Mouse (Mus musculus): ENCODE measurements at regions not wholly inside any gene's neighbourhood (a gene's known extent, or its start where the extent isn't known, plus 50 kb on each side); places are given as distances from the start of the nearest gene placed in this dataset.

GRCm38 (mm10) chr17:67569865-67570264, 62.7 kb downstream of the Lrrc30 start:
- peaks cover 11% of the 10 kb centered on the region for H3K27me3 ChIP-seq
- CTCF ChIA-PET: no interaction called here
- no peak for TF ChIP-seq CTCF (IDR thresholded peaks at IDR 0.05)
- ATAC-seq (no peak), DNase-seq (ENCODE audit: low read depth, low spot score) (no peak)
- in situ Hi-C loops (cut with MboI; ENCODE audit: low pct_unique_long_range_greater_than_20kb): loop anchor here (10.0 kb wide), 1 partner anchor 205 kb away; no protein-coding TSS in a partner anchor
- POLR2A ChIA-PET: no interaction called here

GRCm38 (mm10) chr17:67566216-67566615, 66.3 kb downstream of the Lrrc30 start:
- DNase-seq (ENCODE audit: low read depth, low spot score) (no peak), ATAC-seq (no peak)
- CTCF ChIA-PET: no interaction called here

GRCm38 (mm10) chr17:67565746-67566145, 66.8 kb downstream of the Lrrc30 start:
- TF ChIP-seq CTCF (IDR thresholded peaks at IDR 0.05): no peak
- in situ Hi-C loops (cut with MboI; ENCODE audit: low pct_unique_long_range_greater_than_20kb): no loop called here
- peaks cover 3% of the 10 kb centered on the region for H3K27me3 ChIP-seq
- DNase-seq (ENCODE audit: low read depth, low spot score) (no peak), ATAC-seq (no peak)
- POLR2A ChIA-PET: interaction anchor here (0.6 kb wide), 1 partner anchor 757 kb away, joined by 3 read pairs; no protein-coding TSS in a partner anchor
- CTCF ChIA-PET: interaction anchor here (1.0 kb wide), 1 partner anchor 19 kb away, joined by 3 read pairs; no protein-coding TSS in a partner anchor

More at GRCm38 (mm10) chr17:67566216-67566615, 66.3 kb downstream of the Lrrc30 start:
- POLR2A ChIA-PET: interaction anchor here (0.6 kb wide), 1 partner anchor 758 kb away, joined by 3 read pairs; no protein-coding TSS in a partner anchor
- H3K27me3 ChIP-seq: peaks cover 3% of the 10 kb centered on the region
- in situ Hi-C loops (cut with MboI; ENCODE audit: low pct_unique_long_range_greater_than_20kb): no loop called here
- no peak for TF ChIP-seq CTCF (IDR thresholded peaks at IDR 0.05)

DNA sequence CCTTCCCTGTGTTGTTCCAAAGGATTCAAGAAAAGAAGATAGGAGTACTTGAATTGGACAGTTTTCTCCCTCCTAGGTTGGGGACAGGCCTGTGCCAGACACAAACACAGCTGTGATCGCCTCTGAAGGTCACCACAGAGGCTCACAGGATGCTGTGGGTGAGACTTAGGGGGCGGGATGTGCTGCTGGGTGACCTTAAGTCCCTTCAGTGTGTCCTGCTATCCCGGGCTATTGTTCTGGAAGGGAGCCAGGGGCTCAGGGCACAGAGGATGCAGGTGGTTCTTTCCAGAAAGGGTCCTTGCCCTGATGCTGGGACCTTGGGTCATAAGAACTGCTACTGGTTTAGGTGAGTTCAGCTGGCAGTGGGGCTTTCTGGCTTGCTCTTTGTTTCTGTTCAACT, 67.7 kb downstream of the Lrrc30 start:
- no peak for DNase-seq (ENCODE audit: low read depth, low spot score)
- H3K27me3 ChIP-seq: peaks cover 3% of the 10 kb centered on the region
- CTCF ChIA-PET: interaction anchor here (1.0 kb wide), 1 partner anchor 20 kb away, joined by 3 read pairs; no protein-coding TSS in a partner anchor
- ATAC-seq: no peak
- in situ Hi-C loops (cut with MboI; ENCODE audit: low pct_unique_long_range_greater_than_20kb): no loop called here
- no peak for TF ChIP-seq CTCF (IDR thresholded peaks at IDR 0.05)
- POLR2A ChIA-PET: no interaction called here

DNA sequence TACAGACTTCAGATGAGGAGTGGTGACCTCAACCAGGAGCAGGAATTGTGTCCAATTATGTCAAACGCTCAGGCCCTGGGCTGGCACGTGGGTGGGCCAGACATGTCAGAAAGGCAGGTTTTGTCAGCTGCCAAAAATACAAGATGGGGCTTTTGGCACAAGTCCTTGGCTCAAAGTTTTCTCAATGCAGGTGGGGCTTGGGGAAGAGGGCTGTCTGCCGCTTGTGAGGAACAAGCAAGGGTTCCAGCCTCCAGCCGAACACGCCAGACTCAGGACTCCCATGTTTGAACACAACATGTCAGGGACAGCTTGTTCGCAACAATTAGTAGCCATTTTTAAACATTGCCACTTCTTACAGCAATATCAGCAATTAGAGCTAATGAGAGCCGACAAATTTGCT, 69.5 kb downstream of the Lrrc30 start:
- DNase-seq (ENCODE audit: low read depth, low spot score) (no peak), ATAC-seq (no peak)
- TF ChIP-seq CTCF (IDR thresholded peaks at IDR 0.05): no peak
- peaks cover 3% of the 10 kb centered on the region for H3K27me3 ChIP-seq
- in situ Hi-C loops (cut with MboI; ENCODE audit: low pct_unique_long_range_greater_than_20kb): no loop called here
- CTCF ChIA-PET: no interaction called here
- POLR2A ChIA-PET: no interaction called here

- ATAC-seq (no peak), DNase-seq (ENCODE audit: low read depth, low spot score) (no peak)
- ChIA-PET POLR2A (no interaction called here), CTCF (interaction anchor here (1.3 kb wide), 1 partner anchor 11 kb away, joined by 3 read pairs; no protein-coding TSS in a partner anchor)
- in situ Hi-C loops (cut with MboI; ENCODE audit: low pct_unique_long_range_greater_than_20kb): no loop called here
- TF ChIP-seq CTCF (IDR thresholded peaks at IDR 0.05): no peak
- peaks cover 3% of the 10 kb centered on the region for H3K27me3 ChIP-seq
Measured at GRCm38 (mm10) chr17:67561802-67562201, 70.7 kb downstream of the Lrrc30 start.

GRCm38 (mm10) chr17:67557351-67557870, 75.1 kb downstream of the Lrrc30 start:
- TF ChIP-seq CTCF (IDR thresholded peaks at IDR 0.05): no peak
- ChIA-PET CTCF (no interaction called here), POLR2A (no interaction called here)
- ATAC-seq (no peak), DNase-seq (ENCODE audit: low read depth, low spot score) (no peak)
- in situ Hi-C loops (cut with MboI; ENCODE audit: low pct_unique_long_range_greater_than_20kb): no loop called here
- peaks cover 1% of the 10 kb centered on the region for H3K27me3 ChIP-seq

DNA sequence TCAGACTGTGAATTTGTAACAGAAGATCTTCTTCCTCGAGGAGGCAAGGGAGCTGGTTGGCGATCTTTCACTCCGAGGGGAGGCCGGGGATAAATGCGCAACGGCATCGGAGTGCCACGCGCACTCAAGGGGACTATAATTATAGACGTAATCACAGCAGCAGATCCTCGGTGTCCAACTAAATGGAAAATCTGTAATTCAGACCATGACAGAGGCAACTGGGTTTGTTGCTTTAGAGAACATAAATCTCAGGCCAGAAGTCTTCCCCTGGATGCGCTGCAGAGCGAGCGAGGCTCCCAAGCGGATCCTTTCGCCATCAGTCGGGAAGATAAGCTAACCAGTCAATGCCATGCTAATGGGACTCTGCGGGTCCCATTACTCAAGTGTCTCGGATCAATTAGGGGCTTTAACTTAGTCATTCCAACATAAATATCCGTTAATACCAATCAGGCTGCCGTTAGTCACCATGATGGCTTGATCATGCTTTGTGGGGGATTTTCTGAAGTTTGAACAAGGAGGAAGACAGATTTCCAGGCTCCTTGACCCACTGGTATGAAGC, 79.9 kb downstream of the Lrrc30 start:
- DNase-seq (ENCODE audit: low read depth, low spot score) (no peak), ATAC-seq (no peak)
- no peaks in the 10 kb centered on the region for H3K27me3 ChIP-seq
- POLR2A ChIA-PET: no interaction called here
- in situ Hi-C loops (cut with MboI; ENCODE audit: low pct_unique_long_range_greater_than_20kb): no loop called here
- CTCF ChIA-PET: no interaction called here
- TF ChIP-seq CTCF (IDR thresholded peaks at IDR 0.05): no peak

DNA sequence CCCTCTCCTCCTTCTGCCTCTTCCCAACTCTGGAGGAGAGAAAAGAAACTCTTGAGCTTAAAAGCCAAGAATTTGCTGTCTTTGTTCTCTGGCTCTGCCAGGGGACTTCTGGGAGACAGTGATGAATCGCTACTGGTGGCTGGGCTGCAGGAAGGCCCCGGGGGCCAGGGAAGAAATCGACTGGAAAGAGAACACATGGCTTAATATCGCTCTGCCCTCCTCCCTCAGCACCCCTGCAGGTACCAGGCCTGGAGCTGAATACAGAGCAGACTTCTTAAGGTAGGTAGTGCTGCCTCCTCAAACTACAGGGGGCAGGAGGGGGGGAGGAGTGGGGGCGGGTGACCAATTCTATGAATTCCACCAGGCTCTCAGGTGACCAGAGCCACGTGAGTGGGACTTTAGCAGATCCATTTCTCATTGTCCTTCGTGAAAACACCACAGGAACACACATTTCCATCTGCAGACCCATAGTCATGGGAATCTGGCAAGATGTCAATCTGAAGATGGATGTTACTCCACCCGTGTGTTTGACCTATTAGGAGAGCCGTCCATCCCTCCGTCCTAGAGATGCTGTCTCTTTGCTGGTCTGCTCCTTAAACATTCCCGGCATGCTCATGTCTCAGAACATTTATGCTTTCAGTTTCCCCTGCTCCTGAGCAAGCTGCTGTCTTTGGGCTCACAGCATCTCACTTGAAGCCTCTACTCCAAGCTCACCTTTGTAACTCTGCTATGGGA, 83.4 kb downstream of the Lrrc30 start:
- CTCF ChIA-PET: no interaction called here
- no peak for TF ChIP-seq CTCF (IDR thresholded peaks at IDR 0.05)
- DNase-seq (ENCODE audit: low read depth, low spot score) (no peak), ATAC-seq (no peak)
- POLR2A ChIA-PET: no interaction called here
- no peaks in the 10 kb centered on the region for H3K27me3 ChIP-seq
- in situ Hi-C loops (cut with MboI; ENCODE audit: low pct_unique_long_range_greater_than_20kb): no loop called here

DNA sequence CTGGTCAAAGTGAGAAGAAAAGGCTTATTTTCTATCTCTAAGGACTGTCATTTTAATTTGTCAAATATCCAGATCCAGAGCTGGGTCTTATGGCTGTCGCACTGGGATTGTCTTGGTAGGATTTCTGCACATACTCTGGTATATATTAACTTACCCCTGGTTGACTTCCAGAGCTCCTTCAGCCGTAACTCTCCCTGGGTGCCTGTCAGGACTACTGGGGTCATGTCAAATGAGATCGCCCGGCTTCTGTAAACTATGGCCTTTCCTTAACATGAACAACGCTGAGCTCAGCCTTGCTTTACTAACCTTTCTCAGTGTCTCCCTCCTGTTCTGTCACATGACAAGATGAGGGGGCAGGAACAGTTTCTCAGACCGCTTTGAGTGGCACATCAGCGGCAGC, 88.1 kb downstream of the Lrrc30 start:
- ATAC-seq (no peak), DNase-seq (ENCODE audit: low read depth, low spot score) (no peak)
- ChIA-PET CTCF (interaction anchor here (0.9 kb wide), 1 partner anchor 14 kb away, joined by 3 read pairs; no protein-coding TSS in a partner anchor), POLR2A (interaction anchor here (0.7 kb wide), 1 partner anchor 68 kb away, joined by 3 read pairs; no protein-coding TSS in a partner anchor)
- in situ Hi-C loops (cut with MboI; ENCODE audit: low pct_unique_long_range_greater_than_20kb): no loop called here
- no peaks in the 10 kb centered on the region for H3K27me3 ChIP-seq
- TF ChIP-seq CTCF (IDR thresholded peaks at IDR 0.05): no peak

GRCm38 (mm10) chr17:67532331-67532730, 100.2 kb downstream of the Lrrc30 start:
- ChIA-PET CTCF (interaction anchor here (0.9 kb wide), 1 partner anchor 8 kb away, joined by 3 read pairs; no protein-coding TSS in a partner anchor), POLR2A (no interaction called here)
- DNase-seq (ENCODE audit: low read depth, low spot score) (no peak), ATAC-seq (no peak)
- no peak for TF ChIP-seq CTCF (IDR thresholded peaks at IDR 0.05)
- in situ Hi-C loops (cut with MboI; ENCODE audit: low pct_unique_long_range_greater_than_20kb): no loop called here
- peaks cover 6% of the 10 kb centered on the region for H3K27me3 ChIP-seq
